Comparison of ENCODE assay signal across 11 mouse cellular contexts in genomic region chr13:101244326-101244725, GRCm38 (mm10).
"Had no signal": no experiment of that assay in that cellular context is flagged by ENCODE, and none has a peak within 500 bp of the region (broad histone marks: within the 10 kb centered on the region; RNA-seq: fewer than 3 reads in every experiment).

No protein-coding gene starts in this region.

- H3K27ac ChIP-seq: limb, embryonic 15.5 days; liver, embryonic 12.5 days; midbrain, embryonic 12.5 days had no signal

- H3K4me2 ChIP-seq: limb, embryonic 15.5 days; liver, embryonic 12.5 days; lung, embryonic 14.5 days; midbrain, embryonic 12.5 days had no signal

- H3K27me3 ChIP-seq: limb, embryonic 15.5 days; liver, embryonic 12.5 days; midbrain, embryonic 12.5 days had no signal

- H3K4me3 ChIP-seq: limb, embryonic 15.5 days; liver, embryonic 12.5 days; midbrain, embryonic 12.5 days had no signal

- DNase-seq: kidney, adult 9 months; kidney, postnatal 10 days; layer of hippocampus, postnatal 36 days; lung, embryonic 14.5 days; lung, postnatal 14 days; right cerebral cortex, postnatal 14 days; thymus, postnatal 4 days had no signal

- H3K4me1 ChIP-seq: limb, embryonic 15.5 days; liver, embryonic 12.5 days; midbrain, embryonic 12.5 days had no signal

- H3K36me3 ChIP-seq: limb, embryonic 15.5 days; liver, embryonic 12.5 days; midbrain, embryonic 12.5 days had no signal

- ATAC-seq: liver, embryonic 12.5 days; midbrain, embryonic 16.5 days had no signal

- H3K9me3 ChIP-seq: limb, embryonic 15.5 days; liver, embryonic 12.5 days; midbrain, embryonic 12.5 days had no signal

- H3K9ac ChIP-seq: limb, embryonic 15.5 days; liver, embryonic 12.5 days; lung, embryonic 14.5 days; midbrain, embryonic 12.5 days had no signal
